Mouse (Mus musculus) forebrain, embryonic 12.5 days (tissue): Measurements from ENCODE around the gene Sbf1. TPM values are rescaled to one million over a fixed set of nuclear protein-coding genes. Genes with fewer than 3 reads are reported as not detected.

Source experiments
- ATAC-seq: fragments of 200-750 bp; cut with Nextera tagmentation; 2 replicates; pipeline ENCODE4 v1.8.0; 2017; ENCODE audit warnings: moderate TSS enrichment; ENCODE audit not compliant: low FRiP score
- H3K27ac ChIP-seq: fragments of 300-500 bp; sonication (generic); 2 replicates; pipeline ENCODE4 v1.5.1; 2016; ENCODE audit warnings: mild to moderate bottlenecking
- H3K27me3 ChIP-seq: fragments of 300-500 bp; sonication (generic); 2 replicates; pipeline ENCODE4 v1.6.1; 2016; ENCODE audit warnings: mild to moderate bottlenecking
- H3K36me3 ChIP-seq: fragments of 300-500 bp; sonication (generic); replicated peaks from 2 replicates; pipeline ENCODE4 v1.6.1; 2016; ENCODE audit warnings: mild to moderate bottlenecking
- H3K4me1 ChIP-seq: fragments of 300-500 bp; sonication (generic); 2 replicates; pipeline ENCODE4 v1.6.1; 2016
- H3K4me2 ChIP-seq: fragments of 300-500 bp; sonication (generic); 2 replicates; pipeline ENCODE4 v1.6.1; 2016; ENCODE audit warnings: mild to moderate bottlenecking, moderate library complexity
- H3K4me3 ChIP-seq: fragments of 300-500 bp; sonication (generic); replicated peaks from 2 replicates; pipeline ENCODE4 v1.5.1; 2016; ENCODE audit warnings: mild to moderate bottlenecking
- H3K9ac ChIP-seq: fragments of 300-500 bp; sonication (generic); 2 replicates; pipeline ENCODE4 v1.6.1; 2016; ENCODE audit warnings: mild to moderate bottlenecking
- H3K9me3 ChIP-seq: fragments of 300-500 bp; sonication (generic); 2 replicates; pipeline ENCODE4 v1.6.1; 2016
- WGBS: fragments of 180-500 bp; shearing (Covaris S2); methylation state at CpG from one replicate; pipeline ENCODE4 v1.1.7; 2016; 5-methylcytosine and 5-hydroxymethylcytosine counted together
- microRNA-seq: library from miRNA; unstranded; fragments of <30 nt; microRNA quantifications from one replicate; pipeline ENCODE4, GENCODE M21; 2017
- polyA plus RNA-seq: library from polyadenylated mRNA; unstranded; fragments of >200 nt; fragmentation: Nextera tagmentation; extraction: Ambion mirVana; gene quantifications from 2 replicates; pipeline ENCODE4 v1.2.1, GENCODE M21; 2016

Gene Sbf1
- polyA plus RNA-seq, 1 experiment from 2014 or later = 82.5 TPM

GRCm38 (mm10) chr15:89255330-89255729, 59.8 kb downstream of the Sbf1 start:
- Histone ChIP-seq H3K4me3 (no peak overlapping the region), H3K27ac (peak overlapping the region; percentile 84), H3K4me1 (peaks cover 17% of the 10 kb centered on the region), H3K9ac (0 out of 2 replicates have a peak overlapping the region, but pooled peaks have one; percentile 12), H3K27me3 (no peaks in the 10 kb centered on the region), H3K36me3 (peaks cover 57% of the 10 kb centered on the region), H3K4me2 (no peak overlapping the region), H3K9me3 (no peaks in the 10 kb centered on the region)
- 0 out of 2 replicates have a peak, but pooled peaks have one; percentile 39 for ATAC-seq
- 10% methylated on average over 4 of the region's 4 CpGs for WGBS

- Histone ChIP-seq H3K4me2 (no peak overlapping the region), H3K9ac (no peak overlapping the region), H3K27me3 (no peaks in the 10 kb centered on the region), H3K9me3 (no peaks in the 10 kb centered on the region), H3K4me3 (no peak overlapping the region), H3K4me1 (no peaks in the 10 kb centered on the region), H3K27ac (no peak overlapping the region), H3K36me3 (peaks cover 34% of the 10 kb centered on the region)
- ATAC-seq = no peak
- WGBS = 94% methylated on average over 6 of the region's 6 CpGs
Measured at GRCm38 (mm10) chr15:89249063-89249462, 66.0 kb downstream of the Sbf1 start.

- Histone ChIP-seq H3K4me1 (no peaks in the 10 kb centered on the region), H3K9ac (no peak overlapping the region), H3K36me3 (peaks cover 34% of the 10 kb centered on the region), H3K4me2 (no peak overlapping the region), H3K27me3 (no peaks in the 10 kb centered on the region), H3K27ac (no peak overlapping the region), H3K4me3 (no peak overlapping the region), H3K9me3 (no peaks in the 10 kb centered on the region)
- no peak for ATAC-seq
- WGBS = 78% methylated on average over 2 of the region's 2 CpGs
Measured at GRCm38 (mm10) chr15:89241025-89241424, 74.1 kb downstream of the Sbf1 start.

DNA sequence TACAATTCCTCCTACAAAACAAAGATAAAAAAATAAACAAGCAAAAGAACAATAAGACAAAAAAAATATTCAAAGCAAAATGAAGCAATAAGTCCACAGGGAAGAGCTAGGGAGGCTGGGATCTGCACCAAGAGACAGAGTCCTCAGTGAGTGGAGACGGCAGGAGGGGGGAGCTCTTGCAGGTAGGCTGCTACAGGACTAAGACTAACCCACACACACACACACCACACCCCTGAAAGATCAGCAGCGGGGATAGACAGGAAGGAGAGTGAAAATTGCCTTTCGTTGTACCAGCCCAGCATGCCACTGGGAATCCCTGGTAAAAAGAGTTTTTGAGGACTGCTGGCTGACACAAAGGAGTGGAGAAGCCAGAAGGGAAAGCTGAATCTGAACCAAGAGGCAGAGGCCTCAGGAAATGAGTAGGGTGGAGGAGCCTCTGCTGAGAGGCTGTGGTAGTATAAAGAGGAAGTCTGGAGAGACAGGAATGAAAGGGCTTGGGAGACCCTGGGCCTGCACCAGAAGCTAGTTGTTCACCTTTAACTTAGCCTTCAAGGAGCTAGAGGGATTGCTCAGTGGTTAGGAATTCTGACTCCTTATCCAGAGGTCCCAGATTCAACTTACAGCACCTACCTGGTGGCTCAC, 75.2 kb downstream of the Sbf1 start:
- 63% methylated on average over 3 of the region's 3 CpGs for WGBS
- no peak overlapping the region for H3K27ac ChIP-seq
- no peaks in the 10 kb centered on the region for H3K9me3 ChIP-seq
- peaks cover 30% of the 10 kb centered on the region for H3K36me3 ChIP-seq
- no peaks in the 10 kb centered on the region for H3K27me3 ChIP-seq
- no peak for ATAC-seq
- H3K9ac ChIP-seq = no peak overlapping the region
- no peak overlapping the region for H3K4me3 ChIP-seq
- H3K4me1 ChIP-seq = no peaks in the 10 kb centered on the region
- no peak overlapping the region for H3K4me2 ChIP-seq

Small RNA genes within 50 kb of the gene (microRNA-seq; reads per million reads assigned to microRNA genes)
- 0.73 reads per million for gene Mir6959

Other genes with a start within 250 kb of the Sbf1 start
- gene Trabd, start 240.2 kb downstream of the Sbf1 start, polyA plus RNA-seq = 46.3 and 48.8 TPM in 2 replicates
- 23.1 and 24.4 TPM in 2 replicates for gene Selenoo, start 226.2 kb downstream of the Sbf1 start, polyA plus RNA-seq
- 27.4 and 27.7 TPM in 2 replicates for gene Tubgcp6, start 192.2 kb downstream of the Sbf1 start, polyA plus RNA-seq
- 20.5 TPM in 2 replicates for gene Hdac10, start 186.6 kb downstream of the Sbf1 start, polyA plus RNA-seq
- 14.2 and 16.7 TPM in 2 replicates for gene Mapk12, start 174.6 kb downstream of the Sbf1 start, polyA plus RNA-seq
- gene Mapk11, start 165.7 kb downstream of the Sbf1 start, polyA plus RNA-seq = 46.9 and 47.4 TPM in 2 replicates
- gene Plxnb2, start 134.5 kb downstream of the Sbf1 start, polyA plus RNA-seq = 174 and 182 TPM in 2 replicates
- gene Dennd6b, start 118.8 kb downstream of the Sbf1 start, polyA plus RNA-seq = 38.8 and 44.0 TPM in 2 replicates
- 47.1 and 57.2 TPM in 2 replicates for gene Ppp6r2, start 103.8 kb downstream of the Sbf1 start, polyA plus RNA-seq
- not detected in 2 replicates for gene Adm2, start 7.4 kb upstream of the Sbf1 start, polyA plus RNA-seq
- gene Miox, start 19.1 kb upstream of the Sbf1 start, polyA plus RNA-seq = not detected in 2 replicates
- gene Lmf2, start 40.3 kb upstream of the Sbf1 start, polyA plus RNA-seq = 45.6 and 47.0 TPM in 2 replicates
- 186 and 191 TPM in 2 replicates for gene Ncaph2, start 40.4 kb upstream of the Sbf1 start, polyA plus RNA-seq
- 4.7 and 5.1 TPM in 2 replicates for gene Sco2, start 58.5 kb upstream of the Sbf1 start, polyA plus RNA-seq
- gene Tymp, start 61.7 kb upstream of the Sbf1 start, polyA plus RNA-seq = 1.1 and 1.4 TPM in 2 replicates
- gene Odf3b, start 64.0 kb upstream of the Sbf1 start, polyA plus RNA-seq = 1.1 TPM in 2 replicates
- gene Klhdc7b, start 69.6 kb upstream of the Sbf1 start, polyA plus RNA-seq = not detected in 2 replicates
- gene Syce3, start 95.2 kb upstream of the Sbf1 start, polyA plus RNA-seq = not detected in 2 replicates
- gene Cpt1b, start 110.6 kb upstream of the Sbf1 start, polyA plus RNA-seq = 0.67 and 0.70 TPM in 2 replicates
- 3.8 and 5.0 TPM in 2 replicates for gene C730034F03Rik, start 114.3 kb upstream of the Sbf1 start, polyA plus RNA-seq
- gene Gm44502, start 114.4 kb upstream of the Sbf1 start, polyA plus RNA-seq = 0.27 TPM in 1 of 2 replicates, not detected in the other
- 58.8 and 62.6 TPM in 2 replicates for gene Chkb, start 114.6 kb upstream of the Sbf1 start, polyA plus RNA-seq
- gene Mapk8ip2, start 138.6 kb upstream of the Sbf1 start, polyA plus RNA-seq = 44.1 and 51.6 TPM in 2 replicates
- 12.5 and 13.6 TPM in 2 replicates for gene Arsa, start 162.1 kb upstream of the Sbf1 start, polyA plus RNA-seq
- 7.9 and 8.8 TPM in 2 replicates for gene Shank3, start 184.3 kb upstream of the Sbf1 start, polyA plus RNA-seq